Mouse (Mus musculus) intestine, embryonic 14.5 days (tissue): ENCODE results near the gene Nuak2. TPM values are rescaled to one million over a fixed set of nuclear protein-coding genes. Genes with fewer than 3 reads are reported as not detected.
A peak's percentile ranks its signal among the peaks of the same experiment; 100 is the strongest.

Source experiments
- ATAC-seq: fragments of 200-750 bp; cut with Nextera tagmentation; replicated peaks from 2 replicates; pipeline ENCODE4 v1.8.0; 2017; ENCODE audit warnings: low read depth, moderate number of reproducible peaks, moderate TSS enrichment, moderate library complexity; ENCODE audit not compliant: low FRiP score, low TSS enrichment
- DNase-seq: peaks from one replicate; pipeline ENCODE4 v3.0.0-alpha.2; 2018; ENCODE audit warnings: low spot score
- H3K27ac ChIP-seq: fragments of 300-500 bp; sonication (generic); 2 replicates; pipeline ENCODE4 v1.5.1; 2014; ENCODE audit warnings: low read depth, mild to moderate bottlenecking, control low read depth
- H3K27me3 ChIP-seq: fragments of 300-500 bp; sonication (generic); replicated peaks from 2 replicates; pipeline ENCODE4 v1.6.1; 2014; ENCODE audit warnings: low read length, control low read depth; ENCODE audit not compliant: control insufficient read depth, insufficient read depth
- H3K36me3 ChIP-seq: fragments of 300-500 bp; sonication (generic); 2 replicates; pipeline ENCODE4 v1.6.1; 2014; ENCODE audit warnings: low read length, control low read depth; ENCODE audit not compliant: control insufficient read depth, insufficient read depth
- H3K4me1 ChIP-seq: fragments of 300-500 bp; sonication (generic); replicated peaks from 2 replicates; pipeline ENCODE4 v1.6.1; 2014; ENCODE audit warnings: low read length, control low read depth, mixed read lengths; ENCODE audit not compliant: control insufficient read depth, insufficient read depth
- H3K4me2 ChIP-seq: fragments of 300-500 bp; sonication (generic); 2 replicates; pipeline ENCODE4 v1.6.1; 2014; ENCODE audit warnings: low read length
- H3K4me3 ChIP-seq: fragments of 300-500 bp; sonication (generic); 2 replicates; pipeline ENCODE4 v1.5.1; 2014; ENCODE audit warnings: low read depth, low read length, control low read depth, mixed read lengths
- H3K9ac ChIP-seq: fragments of 300-500 bp; sonication (generic); 2 replicates; pipeline ENCODE4 v1.6.1; 2014; ENCODE audit warnings: mild to moderate bottlenecking, low read length
- H3K9me3 ChIP-seq: fragments of 300-500 bp; sonication (generic); 2 replicates; pipeline ENCODE4 v1.6.1; 2016; ENCODE audit warnings: low read length, control low read depth; ENCODE audit not compliant: control insufficient read depth
- WGBS: fragments of 180-500 bp; shearing (Covaris S2); extraction: QIAGEN DNeasy Blood & Tissue Kit; methylation state at CpG from one replicate; pipeline ENCODE4 v1.1.7; 2014; 5-methylcytosine and 5-hydroxymethylcytosine counted together
- polyA plus RNA-seq: library from polyadenylated mRNA; unstranded; fragments of >200 nt; fragmentation: Nextera tagmentation; extraction: Ambion mirVana; gene quantifications from 2 replicates; pipeline ENCODE4 v1.2.1, GENCODE M21; 2014

Gene Nuak2
- polyA plus RNA-seq, 1 experiment from 2014 or later, result 4.4 TPM

- WGBS, result 52% methylated on average over 8 of the region's 8 CpGs
- Histone ChIP-seq H3K27ac (0 out of 2 replicates have a peak overlapping the region, but pooled peaks have one; percentile 13), H3K36me3 (peaks cover 39% of the 10 kb centered on the region), H3K9ac (no peak overlapping the region; the same call in 1 of the 2 replicates), H3K27me3 (no peaks in the 10 kb centered on the region), H3K4me1 (peaks cover 48% of the 10 kb centered on the region), H3K9me3 (no peaks in the 10 kb centered on the region), H3K4me2 (no peak overlapping the region), H3K4me3 (no peak overlapping the region)
- DNase-seq, result no peak
- ATAC-seq, result no peak
Measured at GRCm38 (mm10) chr1:132376211-132377054, 60.5 kb downstream of the Nuak2 start.

GRCm38 (mm10) chr1:132377055-132377365 is 61.1 kb downstream of the Nuak2 start:
- no peak for DNase-seq
- Histone ChIP-seq H3K9ac (no peak overlapping the region; the same call in 1 of the 2 replicates), H3K36me3 (peaks cover 42% of the 10 kb centered on the region), H3K4me3 (no peak overlapping the region), H3K9me3 (no peaks in the 10 kb centered on the region), H3K4me2 (no peak overlapping the region), H3K27me3 (no peaks in the 10 kb centered on the region), H3K4me1 (peaks cover 47% of the 10 kb centered on the region), H3K27ac (0 out of 2 replicates have a peak overlapping the region, but pooled peaks have one; percentile 13)
- no peak for ATAC-seq
- WGBS, result 48% methylated on average over 7 of the region's 7 CpGs

GRCm38 (mm10) chr1:132377811-132378210 is 61.9 kb downstream of the Nuak2 start:
- H3K27ac ChIP-seq, result no peak overlapping the region
- H3K9ac ChIP-seq, result no peak overlapping the region
- peaks cover 37% of the 10 kb centered on the region for H3K36me3 ChIP-seq
- no peak overlapping the region for H3K4me3 ChIP-seq
- H3K27me3 ChIP-seq, result no peaks in the 10 kb centered on the region
- no peak for ATAC-seq
- no peak for DNase-seq
- 75% methylated on average over 3 of the region's 3 CpGs for WGBS
- H3K4me1 ChIP-seq, result peaks cover 40% of the 10 kb centered on the region
- H3K9me3 ChIP-seq, result no peaks in the 10 kb centered on the region
- no peak overlapping the region for H3K4me2 ChIP-seq

GRCm38 (mm10) chr1:132380550-132381100 is 64.7 kb downstream of the Nuak2 start:
- no peaks in the 10 kb centered on the region for H3K9me3 ChIP-seq
- no peaks in the 10 kb centered on the region for H3K27me3 ChIP-seq
- ATAC-seq, result no peak
- no peak overlapping the region for H3K9ac ChIP-seq
- H3K4me2 ChIP-seq, result no peak overlapping the region
- peaks cover 36% of the 10 kb centered on the region for H3K36me3 ChIP-seq
- no peak overlapping the region for H3K27ac ChIP-seq
- no peak overlapping the region for H3K4me3 ChIP-seq
- H3K4me1 ChIP-seq, result peaks cover 29% of the 10 kb centered on the region
- 85% methylated on average over 27 of the region's 27 CpGs for WGBS
- DNase-seq, result no peak

- no peak for ATAC-seq
Measured at GRCm38 (mm10) chr1:132381929-132382328, 66.0 kb downstream of the Nuak2 start.

More at GRCm38 (mm10) chr1:132381929-132382328, 66.0 kb downstream of the Nuak2 start:
- no peak for DNase-seq
- H3K9ac ChIP-seq, result no peak overlapping the region
- H3K4me3 ChIP-seq, result no peak overlapping the region
- no peak overlapping the region for H3K27ac ChIP-seq
- H3K27me3 ChIP-seq, result no peaks in the 10 kb centered on the region
- WGBS, result 74% methylated on average over 10 of the region's 10 CpGs
- no peaks in the 10 kb centered on the region for H3K9me3 ChIP-seq
- H3K36me3 ChIP-seq, result peaks cover 36% of the 10 kb centered on the region
- no peak overlapping the region for H3K4me2 ChIP-seq
- H3K4me1 ChIP-seq, result peaks cover 22% of the 10 kb centered on the region

Other genes starting within 250 kb of the Nuak2 start
- 13.4 TPM in 2 replicates for gene Mfsd4a, start 248.1 kb upstream of the Nuak2 start, polyA plus RNA-seq
- 7.6 and 7.7 TPM in 2 replicates for gene Cdk18, start 176.4 kb upstream of the Nuak2 start, polyA plus RNA-seq
- gene Lemd1, start 124.7 kb upstream of the Nuak2 start, polyA plus RNA-seq, result 0.27 and 0.52 TPM in 2 replicates
- 0.09 TPM in 1 of 2 replicates, not detected in the other for gene AC124108.1, start 124.7 kb upstream of the Nuak2 start, polyA plus RNA-seq
- not detected in 2 replicates for gene Gm10188, start 86.4 kb upstream of the Nuak2 start, polyA plus RNA-seq
- 0.19 and 0.22 TPM in 2 replicates for gene Klhdc8a, start 17.5 kb upstream of the Nuak2 start, polyA plus RNA-seq
- gene Tmcc2, start 75.2 kb downstream of the Nuak2 start, polyA plus RNA-seq, result 6.4 and 7.8 TPM in 2 replicates
- gene Dstyk, start 101.4 kb downstream of the Nuak2 start, polyA plus RNA-seq, result 11.4 and 13.1 TPM in 2 replicates
- 40.3 and 44.2 TPM in 2 replicates for gene Rbbp5, start 161.2 kb downstream of the Nuak2 start, polyA plus RNA-seq
- gene Tmem81, start 190.1 kb downstream of the Nuak2 start, polyA plus RNA-seq, result 1.6 and 2.1 TPM in 2 replicates
- 0.32 and 1.2 TPM in 2 replicates for gene Cntn2, start 227.1 kb downstream of the Nuak2 start, polyA plus RNA-seq